Mouse (Mus musculus) G1E (cell line): Measurements from ENCODE around the gene Iqce. TPM values are rescaled to one million over a fixed set of nuclear protein-coding genes. Genes with fewer than 3 reads are reported as not detected.
A peak's percentile ranks its signal among the peaks of the same experiment; 100 is the strongest.

Experiments
- ATAC-seq: 2 replicates; pipeline ENCODE4 v1.8.0; 2016; ENCODE audit warnings: mild to moderate bottlenecking; ENCODE audit not compliant: insufficient number of reproducible peaks, poor library complexity, low FRiP score, severe bottlenecking; ENCODE audit errors: extremely low read depth
- DNase-seq: peaks from one replicate; pipeline ENCODE4 v3.0.0; 2012; ENCODE audit warnings: low spot score
- H3K27me3 ChIP-seq: 2 replicates; pipeline ENCODE4 v1.6.1; 2012; ENCODE audit warnings: mild to moderate bottlenecking, low read length, inconsistent platforms; ENCODE audit not compliant: insufficient read depth
- H3K36me3 ChIP-seq: replicated peaks from 2 replicates; pipeline ENCODE3; 2012; ENCODE audit warnings: mild to moderate bottlenecking, inconsistent platforms
- H3K4me1 ChIP-seq: 2 replicates; pipeline ENCODE4 v1.6.1; 2012; ENCODE audit warnings: low read depth, low read length, inconsistent platforms, mixed read lengths; ENCODE audit not compliant: insufficient read depth
- H3K4me3 ChIP-seq: 2 replicates; pipeline ENCODE4 v1.5.1; 2012; ENCODE audit warnings: low read depth, mild to moderate bottlenecking, inconsistent platforms, low read length, moderate library complexity, mixed read lengths
- H3K9me3 ChIP-seq: replicated peaks from 2 replicates; pipeline ENCODE4 v1.6.1; 2012; ENCODE audit warnings: inconsistent platforms
- CTCF ChIP-seq: IDR thresholded peaks from 2 replicates; pipeline ENCODE4 v1.5.1; 2012; ENCODE audit warnings: low read depth, low read length, inconsistent platforms, mixed read lengths
- GATA1 ChIP-seq: IDR thresholded peaks from 2 replicates; pipeline ENCODE4 v1.6.1; 2012; ENCODE audit warnings: borderline replicate concordance, low read length, inconsistent platforms, mixed read lengths
- GATA2 ChIP-seq: IDR thresholded peaks from 2 replicates; pipeline ENCODE4 v1.6.1; 2012; ENCODE audit warnings: low read depth, low read length, inconsistent platforms, borderline replicate concordance
- POLR2AphosphoS5 ChIP-seq: IDR thresholded peaks from 2 replicates; pipeline ENCODE4 v1.6.1; 2012; ENCODE audit warnings: low read depth, low read length, inconsistent platforms; ENCODE audit not compliant: insufficient replicate concordance
- TAL1 ChIP-seq: conservative IDR thresholded peaks from 2 replicates; pipeline ENCODE4 v1.6.1; 2012; ENCODE audit warnings: low read depth, low read length, inconsistent platforms, mixed read lengths
- polyA plus RNA-seq: library from polyadenylated mRNA; stranded (reverse); fragments of >175 nt; gene quantifications from 2 replicates; pipeline ENCODE4 v1.2.3, GENCODE M21; 2012
- total RNA-seq, 2 experiments: library from RNA; stranded (forward) in 1 of 2; stranded (reverse) in 1 of 2; fragments of 200-1000 nt in 1 of 2; fragments of >200 nt in 1 of 2; fragmentation: Nextera tagmentation in 1 of 2; gene quantifications; 2 replicates each; pipeline ENCODE4 v1.2.3; 2014 to 2017

Gene Iqce
- total and polyA plus RNA-seq, 3 experiments: 3.0 to 8.2 (median 6.3) TPM

DNA sequence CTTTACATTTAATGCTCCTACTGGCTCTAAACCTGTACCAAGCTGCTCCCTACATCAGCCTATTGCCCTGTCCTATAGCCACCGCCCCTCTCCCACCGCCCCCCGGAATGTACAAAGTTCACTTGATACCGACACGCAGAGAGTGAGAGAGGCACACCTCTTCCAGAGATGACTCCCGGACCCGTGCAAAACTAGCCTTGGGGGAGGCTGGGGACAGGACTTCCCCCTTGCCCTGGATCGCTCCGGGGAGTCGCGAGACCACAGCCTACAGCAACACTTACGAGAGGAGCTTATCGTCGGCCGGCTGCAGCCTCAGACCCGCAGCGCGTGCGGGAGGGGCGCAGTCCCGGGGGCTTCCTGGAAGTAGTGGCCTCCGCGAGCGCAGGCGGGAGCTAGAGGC, 517 bp downstream of the Iqce start:
- no peak for ATAC-seq
- Histone ChIP-seq H3K9me3 (no peaks in the 10 kb centered on the region), H3K4me3 (peak overlapping the region; percentile 81), H3K27me3 (peaks cover 25% of the 10 kb centered on the region), H3K4me1 (peaks cover 45% of the 10 kb centered on the region), H3K36me3 (peaks cover 16% of the 10 kb centered on the region)
- TF ChIP-seq GATA1: no peak
- no peak for TF ChIP-seq GATA2
- no peak for TF ChIP-seq POLR2AphosphoS5
- peak; percentile 69 for DNase-seq

- Histone ChIP-seq H3K36me3 (peaks cover 14% of the 10 kb centered on the region), H3K27me3 (peaks cover 25% of the 10 kb centered on the region), H3K4me3 (no peak overlapping the region), H3K9me3 (no peaks in the 10 kb centered on the region), H3K4me1 (peaks cover 30% of the 10 kb centered on the region)
- TF ChIP-seq GATA2 (no peak), GATA1 (no peak), CTCF (no peak), POLR2AphosphoS5 (no peak), TAL1 (no peak)
- DNase-seq: no peak
- no peak for ATAC-seq
Observed at GRCm38 (mm10) chr5:140699776-140700175, 2.4 kb downstream of the Iqce start.

DNA sequence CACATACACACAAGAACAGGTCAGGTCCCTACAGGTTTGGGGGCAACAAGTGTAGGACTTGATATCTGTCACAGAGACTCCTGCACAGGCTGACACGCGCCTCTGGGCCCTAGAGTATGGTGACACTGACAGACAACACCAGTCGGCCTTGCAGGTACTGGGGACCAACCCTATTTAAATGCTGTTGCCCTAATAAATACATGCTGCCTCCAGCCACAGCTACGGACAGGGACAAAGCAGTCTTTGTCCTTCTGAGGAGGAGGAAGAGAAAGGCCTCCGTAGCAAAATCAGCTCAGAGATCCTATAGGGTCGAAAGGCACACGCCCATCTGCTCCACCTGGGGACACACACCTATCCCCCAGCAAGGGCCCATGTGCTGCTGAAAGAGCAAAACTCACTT, 6.2 kb downstream of the Iqce start:
- ATAC-seq (no peak), DNase-seq (no peak)
- peaks cover 27% of the 10 kb centered on the region for H3K27me3 ChIP-seq
- TF ChIP-seq GATA1 (no peak), POLR2AphosphoS5 (no peak), TAL1 (no peak), GATA2 (no peak), CTCF (no peak)
- peaks cover 17% of the 10 kb centered on the region for H3K36me3 ChIP-seq
- H3K9me3 ChIP-seq: no peaks in the 10 kb centered on the region
- no peak overlapping the region for H3K4me3 ChIP-seq
- H3K4me1 ChIP-seq: no peaks in the 10 kb centered on the region

DNA sequence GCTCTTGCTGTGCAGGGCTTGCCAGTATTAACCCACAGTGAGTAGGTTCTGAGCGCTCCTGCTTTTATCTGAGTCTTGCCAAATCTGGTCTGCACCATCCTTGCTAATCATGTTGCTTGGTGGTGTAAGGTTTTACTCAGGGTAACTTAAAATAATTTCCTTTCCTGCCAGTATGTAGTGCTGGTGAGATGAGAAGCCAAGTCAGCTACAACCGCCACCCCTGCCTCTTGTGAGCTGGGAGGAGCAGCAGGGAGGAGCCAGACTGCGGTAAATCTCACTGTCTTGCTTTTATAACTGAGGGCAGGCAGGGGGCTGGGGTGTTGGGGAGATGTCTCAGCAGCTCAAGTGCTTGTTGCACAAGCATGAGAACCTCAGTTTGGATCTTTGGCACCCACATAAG, 13.7 kb downstream of the Iqce start:
- DNase-seq (no peak), ATAC-seq (no peak)
- Histone ChIP-seq H3K36me3 (peaks cover 7% of the 10 kb centered on the region), H3K4me1 (no peaks in the 10 kb centered on the region), H3K9me3 (no peaks in the 10 kb centered on the region), H3K4me3 (no peak overlapping the region), H3K27me3 (peaks cover 25% of the 10 kb centered on the region)
- TF ChIP-seq GATA2 (no peak), TAL1 (no peak), POLR2AphosphoS5 (no peak), GATA1 (no peak), CTCF (no peak)

DNA sequence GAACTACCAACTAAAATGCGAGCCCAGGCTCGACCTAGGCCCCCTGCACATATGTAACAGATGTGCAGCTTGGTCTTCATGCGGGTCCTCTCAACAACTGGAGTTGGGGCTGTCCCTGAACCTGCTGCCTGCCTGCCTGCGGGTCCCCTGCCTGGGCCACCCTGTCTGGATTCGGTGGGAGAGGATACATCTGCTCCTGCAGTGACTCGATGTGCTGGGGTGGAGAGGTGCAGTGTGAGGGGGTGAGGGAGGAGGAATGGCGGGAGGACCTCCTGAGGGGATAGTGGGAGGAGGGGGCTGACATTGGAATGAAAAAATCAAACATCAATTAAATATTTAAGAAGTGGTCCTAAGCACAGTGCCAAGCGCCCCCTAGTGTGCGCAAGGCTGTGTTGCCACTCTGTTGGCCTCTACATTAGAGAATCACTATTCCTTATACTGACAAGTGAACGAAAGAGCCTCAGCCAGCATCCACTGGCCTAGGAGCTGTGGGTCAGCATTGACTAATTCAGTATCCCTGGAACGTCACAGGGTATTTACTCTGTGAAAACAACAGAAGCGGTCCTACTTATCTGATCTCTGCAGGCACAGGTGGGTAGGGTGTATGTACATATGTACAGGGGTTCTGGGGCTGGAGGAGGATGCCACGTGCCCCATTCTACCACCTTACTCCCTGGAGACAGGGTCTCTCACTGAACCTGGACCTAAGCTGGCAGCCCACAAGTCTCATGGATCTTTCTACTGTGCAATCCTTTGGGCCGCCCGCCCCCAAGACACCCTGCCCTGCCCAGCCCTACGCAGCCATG, 17.6 kb downstream of the Iqce start:
- ATAC-seq (peak; percentile 38), DNase-seq (peak; percentile 56)
- peaks cover 17% of the 10 kb centered on the region for H3K27me3 ChIP-seq
- H3K9me3 ChIP-seq: no peaks in the 10 kb centered on the region
- H3K4me1 ChIP-seq: peaks cover 4% of the 10 kb centered on the region; the same call in 1 of the 2 replicates
- no peak overlapping the region for H3K4me3 ChIP-seq
- TF ChIP-seq CTCF (peak; percentile 84; the same call in 1 of the 2 replicates), GATA1 (no peak)
- peaks cover 2% of the 10 kb centered on the region for H3K36me3 ChIP-seq

DNA sequence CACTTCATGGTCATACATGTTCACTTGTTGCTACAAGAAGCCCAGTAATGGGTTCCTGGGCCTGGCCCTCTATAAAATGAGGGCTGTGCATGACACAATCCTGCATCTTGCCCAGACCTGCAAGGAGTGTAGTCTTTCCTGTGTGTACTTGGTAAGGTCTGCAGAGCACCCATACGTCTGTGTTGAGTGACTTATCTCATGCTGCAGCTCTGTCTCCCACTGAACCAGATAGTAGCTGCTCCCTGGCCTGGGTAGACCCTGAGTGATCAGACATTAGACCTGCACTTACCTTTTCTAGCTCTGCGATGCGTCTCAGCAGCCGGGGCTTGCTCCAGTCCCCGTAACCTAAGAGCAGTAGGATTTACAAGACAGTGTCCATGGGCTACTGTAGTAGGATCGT, 20.1 kb downstream of the Iqce start:
- Histone ChIP-seq H3K4me1 (peaks cover 4% of the 10 kb centered on the region), H3K27me3 (peaks cover 19% of the 10 kb centered on the region), H3K36me3 (no peaks in the 10 kb centered on the region), H3K4me3 (no peak overlapping the region), H3K9me3 (no peaks in the 10 kb centered on the region)
- TF ChIP-seq TAL1: no peak
- TF ChIP-seq CTCF: no peak
- TF ChIP-seq GATA1: no peak
- TF ChIP-seq GATA2: no peak
- no peak for TF ChIP-seq POLR2AphosphoS5
- ATAC-seq: no peak
- DNase-seq: no peak

- no peaks in the 10 kb centered on the region for H3K9me3 ChIP-seq
- ATAC-seq: no peak
- H3K36me3 ChIP-seq: no peaks in the 10 kb centered on the region
- DNase-seq: no peak
- peaks cover 4% of the 10 kb centered on the region for H3K4me1 ChIP-seq
- TF ChIP-seq POLR2AphosphoS5 (no peak), TAL1 (no peak), GATA2 (no peak), GATA1 (no peak), CTCF (no peak)
- H3K27me3 ChIP-seq: peaks cover 16% of the 10 kb centered on the region
- no peak overlapping the region for H3K4me3 ChIP-seq
Observed at GRCm38 (mm10) chr5:140680950-140681349, 21.2 kb downstream of the Iqce start.
